Mouse (Mus musculus): ENCODE results near the gene Mical1.

The Mical1 gene

DNA sequence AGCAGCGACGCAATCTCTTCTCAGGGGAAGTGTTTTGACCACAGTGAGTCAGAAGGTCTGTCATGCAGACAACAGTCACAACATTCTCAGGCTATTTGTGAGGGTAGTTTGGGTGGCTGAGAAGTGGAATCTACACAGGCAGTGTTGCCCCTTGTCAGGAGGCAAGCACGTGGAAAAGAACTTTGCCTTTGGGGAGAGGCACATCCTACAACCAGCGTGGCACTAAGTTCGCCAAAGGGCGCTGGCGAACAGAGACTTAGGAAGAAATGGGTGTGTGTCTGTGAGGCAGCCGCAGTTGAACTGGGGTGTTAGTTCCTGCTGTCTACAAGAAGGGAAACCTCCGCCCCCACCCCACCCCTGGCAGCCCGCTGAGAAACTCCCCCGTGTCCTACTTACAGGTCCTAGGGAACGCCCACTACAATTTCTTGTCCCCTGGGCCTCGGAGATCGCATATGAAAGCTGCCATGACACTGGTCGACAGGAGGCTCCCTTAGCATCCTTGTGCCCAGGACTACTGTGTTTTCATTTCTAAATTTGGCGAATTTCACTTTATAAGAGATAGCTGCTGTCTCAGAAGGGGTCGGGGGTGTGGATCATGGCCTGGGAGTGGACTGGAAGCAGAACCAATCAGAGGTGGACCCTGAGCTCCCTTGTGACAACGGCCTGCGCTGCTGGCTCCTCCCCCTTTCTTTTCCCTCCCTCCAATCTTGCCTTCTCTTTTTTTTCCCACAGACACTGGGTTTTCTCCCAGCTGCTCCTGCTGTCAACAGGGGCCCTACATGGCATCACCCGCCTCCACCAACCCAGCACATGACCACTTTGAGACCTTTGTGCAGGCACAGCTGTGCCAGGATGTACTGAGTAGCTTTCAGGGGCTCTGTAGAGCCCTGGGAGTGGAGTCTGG, 1.4 kb downstream of the Mical1 start:
- DNase-seq (ENCODE audit: low spot score in 2 of 2), result no peak

DNA sequence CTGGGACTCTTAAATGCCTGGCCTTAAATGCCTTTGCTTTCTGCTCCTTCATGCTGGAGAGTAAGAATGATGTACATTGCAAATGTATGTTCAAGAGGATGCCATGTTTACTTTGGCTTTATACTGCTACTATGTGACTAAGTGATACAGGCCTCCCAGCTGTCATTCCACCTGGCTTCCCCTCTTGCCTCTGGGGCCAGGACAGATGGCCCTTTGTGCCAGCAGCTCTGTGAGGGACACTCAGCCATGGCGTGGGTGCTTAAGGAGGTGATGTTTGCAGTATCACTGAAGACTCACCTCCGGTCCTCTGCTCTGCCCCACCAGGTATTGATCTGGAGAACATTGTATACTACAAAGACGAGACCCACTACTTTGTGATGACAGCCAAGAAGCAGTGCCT, 3.8 kb downstream of the Mical1 start:
- DNase-seq (ENCODE audit: low spot score in 2 of 2), result no peak

DNA sequence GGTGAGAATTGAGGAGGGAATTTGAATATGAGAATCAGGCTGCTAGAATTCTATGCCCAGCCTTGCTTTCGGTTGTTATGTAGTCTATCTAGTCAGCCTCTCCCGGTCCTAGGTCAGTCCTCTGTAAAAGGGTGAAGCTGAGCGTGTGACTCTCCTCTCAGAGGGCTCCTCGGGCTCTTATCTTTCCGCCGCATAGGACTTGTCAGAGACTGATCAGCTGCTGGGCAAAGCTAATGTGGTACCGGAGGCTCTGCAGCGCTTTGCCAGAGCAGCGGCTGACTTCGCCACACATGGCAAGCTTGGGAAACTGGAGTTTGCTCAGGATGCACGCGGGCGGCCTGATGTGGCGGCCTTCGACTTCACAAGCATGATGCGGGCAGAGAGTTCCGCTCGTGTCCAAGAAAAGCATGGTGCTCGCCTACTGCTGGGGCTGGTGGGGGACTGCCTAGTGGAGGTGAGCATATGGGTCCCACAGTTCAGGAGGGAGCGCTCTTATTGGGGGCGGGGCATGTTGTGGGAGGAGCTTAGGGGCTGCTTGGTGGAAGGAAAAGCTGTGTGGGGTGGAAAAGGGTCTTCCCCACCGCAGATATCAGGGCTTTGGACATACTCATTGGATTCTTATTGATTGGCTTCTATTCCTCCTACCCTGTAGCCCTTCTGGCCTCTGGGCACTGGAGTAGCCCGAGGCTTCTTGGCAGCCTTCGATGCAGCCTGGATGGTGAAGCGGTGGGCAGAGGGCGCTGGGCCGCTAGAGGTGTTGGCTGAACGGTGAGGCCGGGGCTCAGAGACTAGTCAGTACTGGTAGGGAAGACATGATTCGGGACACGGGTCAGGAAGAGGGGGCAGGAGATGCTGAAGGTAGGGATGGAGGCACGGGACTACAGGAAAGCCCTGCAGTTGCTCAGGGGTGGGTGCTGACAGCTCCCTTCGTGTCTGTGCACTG, 5.1 kb downstream of the Mical1 start:
- DNase-seq (ENCODE audit: low spot score in 2 of 2), result no peak

DNA sequence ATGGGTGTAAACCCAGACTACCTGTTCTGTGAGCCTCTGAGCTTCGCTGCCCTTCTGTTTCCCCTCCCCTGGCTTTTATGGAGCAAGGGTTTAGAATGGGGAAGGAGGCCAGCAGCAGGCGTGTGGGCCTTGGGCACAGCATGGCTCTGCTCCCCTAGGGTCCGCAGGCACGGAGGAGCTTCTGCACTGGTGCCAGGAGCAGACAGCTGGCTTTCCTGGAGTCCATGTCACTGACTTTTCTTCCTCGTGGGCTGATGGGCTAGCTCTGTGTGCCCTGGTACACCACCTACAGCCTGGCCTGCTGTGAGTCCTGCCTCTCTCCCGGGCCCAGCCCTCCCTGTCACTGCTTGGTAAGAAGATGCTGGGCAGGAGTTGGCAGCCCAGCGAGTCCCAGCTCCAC, 6.3 kb downstream of the Mical1 start:
- no peak for DNase-seq (ENCODE audit: low spot score in 2 of 2)

DNA sequence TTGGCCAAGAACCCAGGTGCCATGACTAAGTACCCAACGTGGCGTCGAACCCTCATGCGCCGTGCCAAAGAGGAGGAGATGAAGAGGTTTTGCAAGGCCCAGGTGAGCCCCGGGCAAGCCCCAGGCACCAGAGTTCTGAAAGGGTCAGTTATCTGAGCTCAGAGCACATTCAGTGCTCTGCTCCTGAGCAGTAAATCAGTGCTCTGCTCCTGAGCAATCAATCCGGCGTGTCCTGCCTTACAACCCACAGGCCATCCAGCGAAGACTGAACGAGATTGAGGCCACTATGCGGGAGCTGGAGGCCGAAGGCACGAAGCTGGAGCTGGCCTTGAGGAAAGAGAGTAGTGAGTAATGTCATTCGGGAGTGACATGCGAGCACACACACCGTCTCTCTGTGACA, 9.7 kb downstream of the Mical1 start:
- no peak for DNase-seq (ENCODE audit: low spot score in 2 of 2)

DNA sequence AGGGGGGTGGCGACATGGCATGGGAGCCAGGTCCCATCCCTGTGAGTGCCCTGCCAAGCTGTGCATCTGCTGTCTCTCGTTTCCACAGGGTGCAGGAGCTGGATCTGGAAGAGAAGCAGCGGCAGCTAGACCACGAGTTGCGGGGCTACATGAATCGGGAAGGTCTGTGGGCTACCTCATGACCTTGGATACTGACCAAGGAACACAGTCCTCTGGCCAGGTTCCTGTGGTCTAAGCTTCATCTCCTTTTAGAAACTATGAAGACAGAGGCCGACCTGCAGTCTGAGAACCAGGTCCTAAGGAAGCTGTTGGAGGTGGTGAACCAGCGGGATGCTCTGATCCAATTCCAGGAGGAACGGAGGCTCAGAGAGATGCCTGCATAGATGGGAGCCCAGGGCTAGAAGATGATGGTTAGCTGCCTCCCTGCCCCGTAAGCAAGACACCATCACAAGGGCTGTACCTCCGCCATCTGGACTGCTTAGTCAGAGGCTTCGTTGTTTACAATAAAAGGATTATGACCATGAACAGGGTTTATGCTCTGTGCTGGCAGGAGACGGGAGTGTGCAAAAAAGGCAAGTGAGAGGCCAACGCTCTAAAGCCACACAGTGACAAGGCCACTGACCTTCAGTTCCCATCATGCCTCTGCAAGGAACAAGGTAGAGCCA, 10.5 kb downstream of the Mical1 start:
- DNase-seq (ENCODE audit: low spot score in 2 of 2), result no peak

DNA sequence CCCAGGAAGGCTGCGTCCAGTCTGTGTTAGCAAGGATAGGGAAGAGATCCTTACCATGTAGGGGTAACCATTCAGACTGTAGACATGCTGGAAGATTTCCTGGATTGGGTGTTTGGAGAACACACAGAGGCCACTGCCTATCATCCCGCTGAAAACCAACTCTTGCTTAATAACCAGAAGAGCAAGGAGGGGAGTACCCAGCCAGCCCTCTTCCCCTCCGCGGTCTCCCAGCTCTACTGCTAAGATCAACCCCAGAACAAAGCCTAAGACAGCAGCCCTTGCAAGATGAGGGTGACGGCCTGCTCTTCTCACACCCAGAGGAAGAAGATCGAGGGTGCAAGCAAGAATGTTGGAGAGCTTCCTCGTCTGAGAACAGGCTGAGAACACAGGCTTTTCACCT, 12.8 kb downstream of the Mical1 start:
- no peak for DNase-seq (ENCODE audit: low spot score in 2 of 2)

DNA sequence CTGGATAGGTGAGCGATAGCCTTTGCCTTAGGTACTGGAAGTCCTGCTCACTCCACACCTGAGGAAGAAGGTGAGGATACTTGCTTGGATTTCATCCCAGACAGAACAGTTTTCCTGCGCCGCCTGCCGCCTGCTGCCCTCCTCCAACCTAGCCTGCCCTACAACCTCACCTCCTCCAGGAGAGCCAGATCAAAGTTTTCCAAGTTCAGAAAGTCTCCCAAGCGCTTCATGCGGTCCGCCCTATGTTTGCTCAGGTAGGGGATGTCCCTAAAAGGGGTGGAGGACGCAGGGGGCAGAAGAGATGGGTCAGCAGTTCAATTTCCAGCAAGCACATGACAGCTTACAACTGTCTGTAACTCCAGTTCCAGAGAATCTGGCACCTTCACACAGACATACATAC, 13.2 kb downstream of the Mical1 start:
- no peak for DNase-seq (ENCODE audit: low spot score in 2 of 2)

DNA sequence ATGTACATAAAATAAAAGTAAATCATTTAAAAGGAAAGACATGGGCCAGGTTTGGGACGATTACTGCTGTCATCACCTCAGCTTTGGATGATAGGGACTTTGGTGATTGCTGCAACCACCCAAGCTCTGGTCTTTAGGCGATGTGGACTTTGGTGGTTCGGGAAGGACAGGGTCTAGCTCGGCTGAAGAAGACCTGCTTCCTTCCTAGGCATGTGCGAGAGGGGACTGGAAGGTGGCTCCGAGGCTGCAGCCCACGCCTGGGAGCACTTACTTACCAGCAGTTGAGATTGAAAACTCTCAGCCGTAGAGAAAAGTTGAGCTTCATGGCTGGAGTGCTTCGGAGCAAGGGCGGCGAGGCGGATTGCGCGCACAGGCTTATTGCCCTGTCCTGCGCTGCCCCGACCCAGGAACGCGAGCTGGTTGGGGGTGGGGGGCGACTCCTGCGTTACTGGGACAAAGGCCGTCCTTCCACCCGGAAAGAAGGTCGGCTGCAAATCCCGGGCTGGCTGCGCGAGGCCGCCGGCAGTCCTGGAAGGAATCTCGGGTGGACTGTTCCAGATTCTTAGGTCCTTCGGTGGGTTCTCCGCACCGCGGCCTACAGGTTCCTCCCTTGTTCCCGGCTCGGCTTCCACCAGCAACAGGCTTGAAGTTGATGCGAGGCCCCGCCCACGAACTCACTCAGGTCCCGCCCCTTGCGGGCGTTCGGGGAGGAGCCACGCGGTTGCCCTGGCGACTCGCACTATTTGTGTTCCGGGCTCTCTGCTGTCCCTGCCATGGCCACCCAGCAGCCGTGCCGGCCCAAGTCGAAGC, 13.8 kb downstream of the Mical1 start, which contains the start of the genes Smpd2 and Ppil6:
Gene Smpd2 (minus strand): TSS at position 662 of the 810 bp plus-strand sequence.
Gene Ppil6 (plus strand): TSS at position 732 of the 810 bp plus-strand sequence.
- peak; percentile 87 for DNase-seq (ENCODE audit: low spot score in 2 of 2)

DNA sequence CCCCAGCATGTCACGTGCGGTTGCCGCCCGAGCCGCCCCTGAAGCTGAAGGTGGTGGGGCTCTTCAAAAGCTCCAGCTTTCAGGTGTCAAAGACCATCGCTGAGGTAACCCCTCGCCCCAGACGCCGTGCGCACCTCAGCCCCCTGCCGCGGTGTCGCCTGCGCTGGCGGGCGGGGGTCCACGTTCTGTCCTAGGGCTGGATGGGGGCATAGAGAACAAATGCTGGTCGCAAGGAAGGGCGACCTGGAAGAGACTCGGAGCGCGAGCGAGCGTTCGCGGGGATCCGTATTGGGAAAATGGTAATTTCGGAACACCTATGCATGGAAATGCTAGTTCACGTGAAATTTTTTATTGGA, 14.4 kb downstream of the Mical1 start:
- DNase-seq (ENCODE audit: low spot score in 2 of 2), result no peak

DNA sequence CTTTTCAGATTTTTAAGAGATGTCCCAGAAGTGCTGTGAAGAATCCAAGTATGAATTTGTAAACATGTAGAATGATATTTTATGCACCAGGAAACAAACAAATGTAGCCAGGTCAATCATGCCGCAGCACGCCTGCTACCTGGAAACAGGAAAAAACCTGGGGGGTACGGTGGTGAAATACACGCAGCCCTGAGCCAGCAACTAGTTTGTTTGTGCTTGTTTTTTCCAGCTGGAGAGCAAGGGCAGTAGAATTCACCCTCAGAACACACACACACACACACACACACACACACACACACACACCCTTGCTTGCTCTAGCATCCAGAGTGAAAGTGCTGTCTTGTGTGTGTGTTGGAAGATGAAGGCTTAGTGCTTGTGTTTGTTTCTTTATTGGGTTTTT, 15.0 kb downstream of the Mical1 start:
- no peak for DNase-seq (ENCODE audit: low spot score in 2 of 2)

DNA sequence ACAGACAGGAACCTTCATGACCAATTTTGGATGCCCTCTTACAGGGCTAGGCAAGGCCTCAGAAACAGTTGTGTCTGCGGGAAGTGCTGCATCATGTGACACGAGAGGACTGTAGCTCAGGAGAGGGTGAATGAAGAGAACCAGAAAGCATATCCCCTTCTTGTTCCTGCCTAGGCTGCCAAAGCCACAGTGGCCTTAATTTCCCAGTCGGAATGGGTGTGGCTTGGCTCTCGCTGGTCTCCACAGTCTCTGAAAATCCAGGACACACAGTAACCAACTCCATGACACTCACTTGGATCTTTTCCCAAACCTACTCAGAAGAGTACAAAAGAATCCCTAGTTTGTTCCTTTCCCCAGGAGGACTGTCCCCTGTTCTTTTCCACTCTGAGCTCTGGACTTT, 24.8 kb downstream of the Mical1 start:
- DNase-seq (ENCODE audit: low spot score in 2 of 2), result no peak

DNA sequence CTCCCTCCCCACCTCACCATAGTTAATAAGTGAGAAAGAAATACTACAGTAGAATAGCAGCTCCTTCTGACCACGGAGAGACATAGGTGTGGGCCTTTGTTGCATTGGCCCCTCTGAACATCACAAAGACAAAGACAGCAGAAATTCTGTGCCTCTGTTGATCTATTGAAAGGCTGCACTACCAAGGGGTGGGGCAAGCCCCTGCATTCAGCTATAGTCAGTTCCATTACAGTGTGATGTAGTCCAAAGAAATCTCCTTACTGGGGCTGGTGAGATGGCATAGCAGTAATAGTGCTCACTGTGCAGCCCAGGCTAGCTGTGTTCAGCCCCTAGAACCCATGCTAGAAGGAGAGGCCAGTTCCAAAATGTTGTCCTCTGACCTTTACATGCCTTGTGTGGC, 28.9 kb downstream of the Mical1 start:
- DNase-seq (ENCODE audit: low spot score in 2 of 2), result no peak

DNA sequence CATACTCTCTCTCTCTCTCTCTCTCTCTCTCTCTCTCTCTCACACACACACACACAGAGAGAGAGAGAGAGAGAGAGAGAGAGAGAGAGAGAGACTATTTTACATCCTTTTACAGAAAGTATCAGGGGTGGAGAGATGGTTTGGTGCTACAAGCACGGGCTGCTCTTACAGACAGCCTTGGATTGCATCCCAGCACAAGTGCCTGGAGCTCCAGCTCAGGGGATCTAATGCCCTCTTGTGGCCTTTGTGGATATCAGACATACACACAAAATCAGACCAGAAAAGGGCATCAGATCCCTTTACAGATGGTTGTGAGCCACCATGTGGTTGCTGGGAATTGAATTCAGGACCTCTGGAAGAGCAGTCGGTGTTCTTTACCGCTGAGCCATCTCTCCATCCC, 29.3 kb downstream of the Mical1 start:
- DNase-seq (ENCODE audit: low spot score in 2 of 2), result peak in 1 of 2 experiments; percentile 52

DNA sequence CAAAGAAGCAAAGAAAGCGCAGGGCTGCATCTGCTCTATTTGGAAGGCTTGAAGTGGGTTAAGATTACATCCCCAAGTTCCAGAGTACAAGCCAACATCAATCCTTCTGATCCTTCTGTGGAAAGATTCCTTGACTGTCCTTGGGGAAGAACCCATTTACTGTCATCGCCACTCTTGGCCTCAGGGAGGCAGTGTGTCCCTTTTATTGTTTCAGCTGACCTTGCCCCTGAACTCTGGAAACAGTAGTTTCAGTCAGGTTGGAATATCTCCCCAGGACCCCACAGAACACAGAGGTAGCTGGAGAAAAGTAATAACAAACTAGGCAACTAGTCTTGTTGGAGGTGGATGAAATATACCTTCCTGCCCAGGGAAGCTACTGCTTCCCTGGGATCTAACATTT, 33.0 kb downstream of the Mical1 start:
- no peak for DNase-seq (ENCODE audit: low spot score in 2 of 2)

DNA sequence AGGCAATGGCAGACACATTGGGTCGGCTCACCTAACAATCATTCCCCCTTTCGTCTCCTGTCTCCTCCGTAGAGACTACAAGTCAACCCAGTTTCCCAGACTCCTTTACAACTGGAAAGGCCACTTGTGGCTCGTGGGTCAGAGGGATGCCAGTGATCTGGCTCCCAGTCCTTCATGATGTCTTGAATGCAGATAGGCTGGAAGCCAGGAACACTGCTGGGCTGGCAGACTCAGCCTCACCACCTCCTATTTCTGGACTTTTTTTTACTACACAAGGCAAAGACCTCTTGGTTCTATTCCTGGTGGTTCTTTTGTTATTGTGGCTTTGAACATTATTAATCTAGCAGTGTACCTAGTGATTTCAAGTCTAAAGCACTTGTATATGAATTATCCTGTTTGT, 38.2 kb downstream of the Mical1 start:
- DNase-seq (ENCODE audit: low spot score in 2 of 2), result no peak

DNA sequence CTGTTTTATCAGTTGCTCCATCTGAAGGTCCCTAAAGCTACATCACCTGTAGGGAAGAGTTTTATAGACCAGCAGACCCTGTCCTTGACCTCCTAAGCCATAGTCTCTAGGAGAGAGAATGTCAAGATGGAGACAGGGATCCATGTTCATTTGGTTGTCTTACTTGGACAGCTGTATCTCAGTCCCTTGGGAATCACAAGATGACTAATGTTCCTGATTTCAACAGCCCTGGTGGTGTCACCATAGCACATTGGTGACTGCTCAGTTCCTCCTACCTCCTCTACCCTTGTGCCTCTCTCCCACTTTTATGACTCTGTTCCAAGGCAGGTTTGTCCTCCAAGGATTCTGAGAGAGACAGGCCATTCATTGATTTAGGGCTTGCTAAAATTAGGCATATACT, 38.8 kb downstream of the Mical1 start:
- no peak for DNase-seq (ENCODE audit: low spot score in 2 of 2)

DNA sequence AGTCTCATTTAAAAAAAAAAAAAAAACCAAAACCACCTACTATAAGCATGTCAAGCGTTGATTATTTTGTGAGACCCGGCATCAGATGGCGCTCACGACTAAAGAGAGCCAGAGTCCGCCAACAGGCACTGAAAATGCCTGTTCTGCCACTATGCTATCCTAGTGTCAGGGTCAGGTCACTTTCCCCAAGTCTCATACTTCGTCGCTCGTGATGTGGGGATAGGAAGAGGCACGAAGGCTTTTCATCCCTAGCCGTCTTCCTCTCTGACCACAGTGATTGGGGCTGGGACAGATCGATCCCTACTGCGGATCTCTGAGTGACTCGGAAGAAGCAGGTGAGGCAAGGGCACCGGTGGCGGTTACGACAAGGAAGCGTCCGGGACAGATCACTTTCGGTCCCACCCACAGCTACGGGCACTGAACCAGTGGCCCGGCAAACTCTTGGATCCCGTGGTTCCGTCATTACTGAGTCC, 42.4 kb downstream of the Mical1 start:
- peak; percentile 35 to 47 for DNase-seq (ENCODE audit: low spot score in 2 of 2)

DNA sequence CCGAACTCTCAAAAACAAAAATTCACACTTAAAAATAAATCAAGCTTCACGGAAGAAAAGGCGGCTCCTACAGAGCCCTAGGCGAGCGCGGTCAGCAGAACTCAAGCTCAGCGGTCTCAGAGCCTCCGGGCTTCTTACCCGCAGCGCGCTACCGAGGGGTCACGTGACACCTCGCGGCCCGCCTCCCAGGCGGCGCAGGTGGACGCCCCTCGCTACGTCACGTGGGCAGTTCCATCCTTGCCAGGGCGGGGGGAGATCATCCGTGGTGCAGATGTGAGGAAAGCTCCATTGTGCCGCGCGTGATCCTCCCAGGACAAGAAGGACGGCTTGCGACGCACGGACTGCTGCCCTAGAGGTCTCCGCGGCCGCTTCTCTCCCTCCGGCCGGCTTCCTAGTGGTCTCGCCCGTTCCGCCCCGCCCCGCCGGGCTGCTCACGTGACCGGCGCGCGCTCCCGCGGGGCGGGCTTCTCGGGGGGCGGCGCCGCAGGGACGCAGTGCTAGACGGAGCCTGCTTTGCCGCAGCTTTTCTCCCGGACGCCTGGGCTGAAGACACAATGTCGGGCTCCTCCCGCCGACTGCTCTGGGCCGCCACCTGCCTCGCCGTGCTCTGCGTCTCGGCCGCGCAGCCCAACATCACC, 43.0 kb downstream of the Mical1 start, which contains the start of gene Cd164:
Gene Cd164 (plus strand): TSS at position 434 of the 638 bp plus-strand sequence.
- DNase-seq (ENCODE audit: low spot score in 2 of 2), result peak; percentile 78 to 87

DNA sequence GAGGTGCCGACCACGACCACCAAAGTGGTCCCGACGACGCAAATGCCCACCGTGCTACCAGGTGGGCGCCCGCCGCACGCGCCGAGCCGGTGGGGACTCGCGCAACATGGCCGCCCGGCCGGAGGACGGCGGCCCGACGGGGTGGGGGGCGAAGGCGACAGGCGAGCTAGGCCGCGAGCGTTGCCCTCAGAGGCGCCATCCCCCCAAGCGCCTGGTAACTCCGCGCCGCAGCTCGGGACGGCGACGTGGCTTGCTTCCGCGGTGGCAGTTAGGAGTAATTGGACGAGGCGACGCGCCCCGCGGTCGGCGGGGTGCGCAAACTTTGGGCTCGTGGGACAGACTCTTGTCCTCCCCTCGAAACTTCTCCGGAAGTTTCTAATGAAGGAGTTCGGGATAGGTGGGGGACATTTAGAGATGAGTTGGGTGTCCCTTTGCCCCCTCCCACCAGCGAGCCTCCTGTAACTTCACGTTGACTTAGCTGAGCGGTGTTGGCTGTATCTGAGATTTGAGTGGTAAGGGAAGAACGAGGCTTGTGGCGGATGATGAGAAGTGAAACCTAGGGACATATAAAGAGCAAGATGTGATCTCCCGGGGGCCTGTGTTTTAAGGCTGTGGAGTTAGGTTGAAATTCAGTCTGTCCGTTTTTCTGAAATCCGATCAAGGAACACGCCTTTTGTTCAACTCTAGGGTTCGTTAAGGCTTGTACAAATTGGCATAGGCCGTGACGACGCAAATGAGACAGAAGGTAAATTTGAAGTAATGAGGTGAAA, 43.7 kb downstream of the Mical1 start:
- DNase-seq (ENCODE audit: low spot score in 2 of 2), result peak; percentile 14 to 22
